Mouse (Mus musculus) cerebellum, postnatal 25 days (tissue): Measurements from ENCODE around the gene Pcolce2.

ENCODE experiments used
- DNase-seq, 2 experiments: peaks; one replicate each; pipeline ENCODE4 v3.0.0; 2021; ENCODE audit warnings: mixed read lengths in 2 of 2

The Pcolce2 gene

GRCm38 (mm10) chr9:95736238-95736637, 98.8 kb downstream of the Pcolce2 start:
- DNase-seq, result no peak

DNA sequence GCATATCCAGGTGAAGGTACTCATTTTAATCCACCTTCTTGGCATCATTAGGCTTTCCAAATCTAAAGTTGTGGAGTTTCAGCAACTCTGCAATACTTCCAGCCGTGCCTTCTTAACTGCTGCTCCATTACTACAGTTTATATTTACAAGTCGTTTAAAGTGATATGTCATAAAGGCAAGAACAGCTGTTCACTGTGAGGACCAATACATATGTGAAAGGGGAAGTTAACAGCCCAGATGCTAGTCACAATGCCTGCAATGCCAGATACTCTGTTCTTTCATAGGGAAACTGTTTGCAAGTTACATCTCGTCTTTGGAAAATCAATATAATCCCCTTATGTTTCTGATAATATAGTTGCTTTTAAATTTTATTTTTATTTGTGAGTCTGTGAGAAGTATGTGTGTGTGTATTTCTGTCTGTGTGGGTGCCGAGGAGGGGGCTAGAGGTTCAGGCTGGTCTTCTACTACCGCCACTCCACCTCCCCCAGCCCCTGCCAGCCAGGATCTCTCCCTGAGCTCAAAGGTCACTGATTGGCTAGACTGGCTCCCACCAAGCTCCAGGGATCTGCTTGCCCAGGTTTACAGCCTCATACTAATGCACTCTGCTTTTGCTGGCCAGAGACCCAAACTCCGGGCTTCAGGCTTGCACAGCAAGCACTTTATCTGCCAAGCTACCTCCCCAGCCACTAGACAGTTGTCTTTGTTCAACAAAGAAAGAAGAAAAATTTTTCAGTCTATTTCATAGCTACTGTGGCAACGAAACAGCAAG, 107.6 kb downstream of the Pcolce2 start:
- peak; percentile 10 to 16 for DNase-seq

GRCm38 (mm10) chr9:95747298-95747697, 109.9 kb downstream of the Pcolce2 start:
- DNase-seq, result no peak
